Mouse (Mus musculus) CD8-positive naive resting alpha-beta T cell, adult 2 months (primary cell): Measurements from ENCODE around the gene Drg1.
"Not testable (repeated sequence)": the region's sequence is repeated elsewhere in the genome, so short reads cannot be mapped to it uniquely, and the experiment has no call there.

Experiments used
- DNase-seq, 2 experiments: peaks; one replicate each; pipeline ENCODE4 v3.0.0; 2022; ENCODE audit warnings: low read depth in 2 of 2, low spot score in 2 of 2

Gene Drg1

DNA sequence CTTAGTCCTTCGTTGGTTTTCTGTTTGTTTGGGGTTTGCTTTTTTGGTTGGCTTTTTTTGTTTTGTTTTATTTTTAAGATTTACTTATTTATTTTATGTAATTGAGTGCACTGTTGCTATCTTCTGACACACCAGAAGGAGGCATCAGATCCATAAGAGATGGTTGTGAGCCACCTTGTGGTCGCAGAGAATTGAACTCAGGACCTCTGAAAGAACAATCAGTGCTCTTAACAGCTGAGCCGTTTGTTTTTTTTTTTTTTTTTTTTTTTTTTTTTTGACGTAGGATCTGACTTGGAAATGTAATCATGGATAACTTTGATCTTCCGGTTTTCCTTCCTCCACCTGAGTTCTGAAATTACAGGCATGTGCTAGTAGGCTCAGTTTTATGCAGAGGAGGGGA, 43.1 kb downstream of the Drg1 start:
- DNase-seq, result no peak

DNA sequence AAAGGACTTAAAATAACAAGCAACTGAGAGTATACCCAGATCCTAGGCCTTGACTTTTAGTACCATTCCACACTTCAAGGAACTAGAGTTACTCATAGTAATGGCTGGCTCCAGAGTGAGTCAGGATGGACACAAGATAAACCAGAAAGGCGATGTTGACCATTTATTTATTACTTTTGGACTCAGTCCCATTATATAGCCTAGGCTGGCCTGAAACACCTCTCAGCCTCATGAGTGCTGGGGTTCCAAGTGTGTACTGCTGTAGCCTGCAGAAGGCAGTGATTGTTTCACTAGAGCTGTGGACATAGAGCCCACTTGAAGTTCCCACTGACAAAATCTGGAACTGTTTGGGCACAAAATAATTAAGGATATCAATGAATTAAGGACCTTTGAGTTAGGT, 53.7 kb downstream of the Drg1 start:
- DNase-seq, result no peak

GRCm38 (mm10) chr11:3206783-3207182, 59.4 kb downstream of the Drg1 start:
- DNase-seq, result no peak

GRCm38 (mm10) chr11:3205207-3205606, 61.0 kb downstream of the Drg1 start:
- DNase-seq, result no peak

GRCm38 (mm10) chr11:3203771-3204170, 62.4 kb downstream of the Drg1 start:
- DNase-seq, result no peak

- peak; percentile 40 to 53 for DNase-seq
Measured at GRCm38 (mm10) chr11:3202781-3203441, 63.3 kb downstream of the Drg1 start.

GRCm38 (mm10) chr11:3202231-3202701, 63.9 kb downstream of the Drg1 start, which contains the start of gene Eif4enif1:
Gene Eif4enif1 (plus strand): TSS chr11:3202392.
- peak; percentile 81 to 86 for DNase-seq

GRCm38 (mm10) chr11:3201326-3202230, 64.6 kb downstream of the Drg1 start:
- DNase-seq, result no peak

DNA sequence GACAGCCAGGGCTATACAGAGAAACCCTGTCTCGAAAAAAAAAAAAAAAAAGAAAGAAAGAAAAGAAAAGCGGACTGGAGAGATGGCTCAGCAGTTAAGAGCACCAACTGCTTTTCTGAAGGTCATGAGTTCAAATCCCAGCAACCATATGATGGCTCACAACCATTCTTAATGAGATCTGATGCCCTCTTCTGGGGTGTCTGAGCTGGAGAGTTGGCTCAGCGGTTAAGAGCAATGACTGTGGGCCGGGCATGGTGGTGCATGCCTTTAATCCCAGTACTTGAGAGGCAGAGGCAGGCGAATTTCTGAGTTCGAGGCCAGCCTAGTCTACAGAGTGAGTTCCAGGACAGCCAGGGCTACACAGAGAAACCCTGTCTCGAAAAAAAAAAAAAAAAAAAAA, 65.6 kb downstream of the Drg1 start:
- not testable (repeated sequence) for DNase-seq

GRCm38 (mm10) chr11:3193363-3193762, 72.9 kb downstream of the Drg1 start, which contains the start of gene Sfi1:
Gene Sfi1 (minus strand): TSS chr11:3193463.
- no peak for DNase-seq

DNA sequence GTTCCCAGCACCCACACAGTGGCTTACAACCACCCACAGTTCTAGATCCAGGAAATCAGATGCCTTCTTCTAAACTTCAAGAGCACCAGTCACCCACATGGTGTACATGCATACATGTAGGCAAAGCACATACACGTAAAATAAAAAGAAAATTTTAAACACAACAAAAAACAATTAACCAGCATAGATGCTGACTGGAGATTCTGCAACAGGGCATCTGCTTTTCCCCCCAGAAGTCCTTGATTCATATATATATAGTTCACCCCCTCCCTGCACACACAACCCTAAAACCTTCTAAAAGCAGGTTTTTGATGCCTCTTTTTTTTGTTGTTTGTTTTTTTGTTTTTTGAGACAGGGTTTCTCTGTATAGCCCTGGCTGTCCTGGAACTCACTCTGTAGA, 83.5 kb downstream of the Drg1 start:
- DNase-seq, result peak; percentile 24 to 28

GRCm38 (mm10) chr11:3181971-3182370, 84.2 kb downstream of the Drg1 start:
- DNase-seq, result not testable (repeated sequence)

DNA sequence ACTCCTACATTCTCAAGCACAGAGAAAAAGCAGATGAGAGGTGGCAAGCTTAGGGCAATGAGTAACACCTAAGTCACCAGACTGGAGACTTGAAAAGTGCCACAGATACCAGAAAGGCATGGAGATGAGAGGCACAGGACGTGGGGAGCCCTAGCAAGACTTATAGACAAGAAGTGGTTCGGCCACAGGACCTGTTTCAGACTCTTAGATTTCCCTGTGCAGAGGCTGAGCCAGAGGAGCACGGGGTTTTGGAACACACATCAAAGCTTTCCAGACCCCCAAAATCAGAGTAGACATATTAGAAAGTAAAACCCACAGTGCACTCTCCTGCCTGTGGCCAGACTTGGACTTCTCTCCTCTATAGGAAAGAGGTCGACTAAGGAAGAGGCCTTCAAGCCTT, 85.0 kb downstream of the Drg1 start:
- peak; percentile 82 to 87 for DNase-seq

DNA sequence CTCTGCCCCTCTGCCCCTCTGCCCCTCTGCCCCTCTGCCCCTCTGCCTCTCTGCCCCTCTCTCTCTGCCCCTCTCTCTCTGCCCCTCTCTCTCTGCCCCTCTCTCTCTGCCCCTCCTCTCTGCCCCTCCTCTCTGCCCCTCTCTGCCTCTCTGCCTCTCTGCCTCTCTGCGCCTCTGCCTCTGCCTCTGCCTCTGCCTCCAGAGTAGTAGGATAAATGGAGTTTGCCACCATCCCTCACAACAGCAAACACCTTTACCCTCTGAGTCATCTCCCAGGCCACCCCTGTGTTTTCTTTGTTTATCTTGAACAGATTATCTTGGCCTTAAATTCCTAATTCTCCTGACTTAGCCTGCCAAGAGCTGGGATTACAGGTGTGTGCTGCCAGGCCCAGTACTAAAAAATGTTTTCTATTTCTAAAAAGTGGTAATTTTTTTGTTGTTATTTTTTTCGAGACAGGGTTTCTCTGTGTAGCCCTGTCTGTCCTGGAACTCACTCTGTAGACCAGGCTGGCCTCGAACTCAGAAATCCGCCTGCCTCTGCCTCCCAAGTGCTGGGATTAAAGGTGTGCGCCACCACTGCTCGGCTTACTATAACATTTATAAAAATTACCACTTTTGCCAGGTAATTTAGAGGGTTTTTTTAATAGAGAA, 85.6 kb downstream of the Drg1 start:
- DNase-seq, result not testable (repeated sequence)

DNA sequence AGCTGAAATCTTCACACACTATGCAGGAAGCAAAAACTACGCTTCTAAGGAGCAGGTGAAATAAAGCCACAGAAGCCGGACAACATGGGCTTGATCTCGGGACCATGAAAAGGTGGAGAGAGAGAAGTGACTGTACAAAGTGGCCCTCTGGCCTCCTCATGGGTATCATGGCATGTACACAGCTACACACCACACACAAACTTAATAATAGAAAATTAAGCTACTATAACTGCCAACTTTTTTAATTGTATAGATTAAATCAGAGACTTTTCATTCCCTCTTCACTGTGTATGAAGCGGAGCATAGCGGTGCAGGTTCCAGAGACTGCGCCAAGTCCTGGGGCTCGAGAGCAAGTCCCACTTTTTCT, 86.5 kb downstream of the Drg1 start:
- DNase-seq, result peak; percentile 36 to 41

GRCm38 (mm10) chr11:3178968-3179725, 87.1 kb downstream of the Drg1 start:
- DNase-seq, result peak in 1 of 2 experiments; percentile 30

DNA sequence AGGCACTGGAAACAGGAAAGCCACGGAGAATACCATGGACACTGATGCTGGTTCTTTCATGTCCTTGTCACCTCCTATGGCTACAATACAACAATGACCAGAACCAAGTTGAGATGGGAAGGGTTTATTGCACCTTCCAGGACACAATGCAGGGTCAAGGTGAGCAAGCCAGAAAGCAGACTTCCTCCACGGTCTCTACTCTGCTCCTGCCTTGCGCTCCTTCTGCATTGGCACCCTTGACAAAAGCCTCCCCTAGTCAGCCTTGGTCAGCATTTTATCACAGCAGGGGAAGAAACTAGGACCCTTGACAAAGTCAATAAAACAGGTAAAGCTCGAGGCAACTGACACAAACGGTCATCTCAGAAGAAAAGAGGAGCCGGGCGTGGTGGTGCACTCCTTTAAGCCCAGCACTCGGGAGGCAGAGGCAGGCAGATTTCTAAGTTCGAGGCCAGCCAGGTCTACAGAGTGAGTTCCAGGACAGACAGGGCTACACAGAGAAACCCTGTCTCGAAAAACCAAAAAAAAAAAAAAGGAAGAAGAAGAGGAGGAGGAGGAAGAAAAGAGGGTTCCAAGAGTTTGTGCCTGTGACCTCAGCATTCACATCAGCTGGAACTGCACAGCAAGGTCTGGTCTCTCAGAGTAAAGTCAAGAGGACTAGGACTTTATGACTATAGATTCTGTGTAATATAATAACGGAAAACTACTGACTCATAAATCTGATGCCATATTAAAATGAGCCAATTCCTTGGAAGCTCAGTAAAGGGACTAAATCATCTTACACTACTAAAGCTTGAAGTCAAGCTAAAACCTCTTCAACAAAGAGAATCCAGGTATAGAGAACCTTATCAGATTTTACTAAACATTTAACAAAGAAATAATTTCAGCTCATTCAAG, 92.5 kb downstream of the Drg1 start:
- DNase-seq, result peak; percentile 61 to 74

DNA sequence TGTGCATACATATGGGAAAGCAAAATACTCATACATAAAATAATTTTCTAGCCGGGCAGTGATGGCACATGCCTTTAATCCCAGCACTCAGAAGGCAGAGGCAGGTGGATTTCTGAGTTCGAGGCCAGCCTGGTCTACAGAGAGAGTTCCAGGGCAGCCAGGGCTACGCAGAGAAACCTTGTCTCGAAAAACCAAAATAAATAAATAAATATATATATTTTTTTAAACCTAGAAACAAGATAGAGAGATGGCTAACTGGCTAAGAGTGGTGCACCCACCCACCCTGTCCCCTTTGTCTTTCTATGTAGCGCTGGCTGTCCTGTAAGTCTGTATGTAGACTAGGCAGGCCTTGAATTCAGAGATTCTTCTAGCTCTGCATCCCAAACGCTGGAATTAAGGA, 93.7 kb downstream of the Drg1 start:
- not testable (repeated sequence) for DNase-seq

GRCm38 (mm10) chr11:3171931-3172330, 94.3 kb downstream of the Drg1 start:
- peak; percentile 53 to 62 for DNase-seq

- peak in 1 of 2 experiments; percentile 21 for DNase-seq
Measured at GRCm38 (mm10) chr11:3169042-3169441, 97.2 kb downstream of the Drg1 start.
